In the genomic region with DNA sequence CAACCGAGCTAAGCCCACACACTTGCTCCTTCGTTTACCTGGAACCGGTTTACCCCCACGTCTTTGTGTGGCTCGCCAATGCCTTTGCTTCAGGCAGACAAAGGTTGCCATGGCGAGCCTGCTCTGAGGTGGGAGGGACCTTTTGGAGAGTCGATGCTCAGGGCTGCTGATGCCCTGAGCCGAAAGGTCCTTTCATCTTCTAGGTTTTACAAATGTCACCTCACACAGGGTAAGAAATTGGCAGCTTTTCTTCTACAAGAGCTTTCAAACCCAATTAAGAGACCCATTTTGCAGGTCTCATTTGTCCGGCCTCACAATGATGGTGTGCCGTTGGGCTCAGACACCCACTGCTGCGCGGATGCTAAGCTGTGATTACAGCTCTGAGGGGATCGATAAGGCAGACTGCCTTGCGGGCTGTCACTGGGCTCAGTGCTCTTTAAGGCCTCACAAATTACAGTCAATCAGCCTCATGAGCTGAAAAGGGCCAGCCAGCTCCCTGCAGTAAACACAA, we compare ENCODE assay signal across 8 mouse cellular contexts. TPM values are rescaled to one million over a fixed set of nuclear protein-coding genes. Genes with fewer than 3 reads are reported as not detected.
A peak's percentile ranks its signal among the peaks of the same experiment; 100 is the strongest.
DNase-seq lines count a peak whose midpoint lies in the region; ATAC-seq and TF ChIP-seq lines count a peak whose summit lies in the region.

No protein-coding gene starts in this region.

- peak; percentile 73 for ATAC-seq in embryonic facial prominence, embryonic 14.5 days (ENCODE audit: low read depth)
- ATAC-seq in limb, embryonic 14.5 days (ENCODE audit: low FRiP score, low read depth), result no peak
- no peak for ATAC-seq in stomach, embryonic 15.5 days (ENCODE audit: insufficient read depth, low FRiP score, low read depth)

- no peaks in the 10 kb centered on the region for H3K36me3 ChIP-seq in embryonic facial prominence, embryonic 14.5 days (ENCODE audit: control insufficient read depth, insufficient read depth, low read length)
- no peaks in the 10 kb centered on the region for H3K36me3 ChIP-seq in limb, embryonic 14.5 days (ENCODE audit: control insufficient read depth, insufficient read depth, low read length)
- no peaks in the 10 kb centered on the region for H3K36me3 ChIP-seq in stomach, embryonic 15.5 days
- H3K36me3 ChIP-seq in kidney, adult 2 months (ENCODE audit: control insufficient read depth, insufficient read depth, low read length), result no peaks in the 10 kb centered on the region

- H3K27me3 ChIP-seq in embryonic facial prominence, embryonic 14.5 days (replicated peaks; ENCODE audit: control insufficient read depth, insufficient read depth, low read length), result no peaks in the 10 kb centered on the region
- H3K27me3 ChIP-seq in limb, embryonic 14.5 days (ENCODE audit: control insufficient read depth, insufficient read depth, low read length), result no peaks in the 10 kb centered on the region
- no peaks in the 10 kb centered on the region for H3K27me3 ChIP-seq in stomach, embryonic 15.5 days (replicated peaks)
- no peaks in the 10 kb centered on the region for H3K27me3 ChIP-seq in kidney, adult 2 months (replicated peaks; ENCODE audit: control insufficient read depth, insufficient read depth, low read length)

- peaks cover 38% of the 10 kb centered on the region for H3K4me1 ChIP-seq in embryonic facial prominence, embryonic 14.5 days (ENCODE audit: control insufficient read depth, insufficient read depth, low read length)
- H3K4me1 ChIP-seq in limb, embryonic 14.5 days (ENCODE audit: control insufficient read depth, insufficient read depth, low read length), result peaks cover 36% of the 10 kb centered on the region
- H3K4me1 ChIP-seq in stomach, embryonic 15.5 days, result peaks cover 10% of the 10 kb centered on the region; the same call in 1 of the 2 replicates
- H3K4me1 ChIP-seq in kidney, adult 2 months (ENCODE audit: control insufficient read depth, insufficient read depth, low read length), result no peaks in the 10 kb centered on the region

- no peaks in the 10 kb centered on the region for H3K9me3 ChIP-seq in embryonic facial prominence, embryonic 14.5 days (ENCODE audit: control insufficient read depth, low read length)
- no peaks in the 10 kb centered on the region for H3K9me3 ChIP-seq in limb, embryonic 14.5 days (ENCODE audit: control insufficient read depth, low read length)
- H3K9me3 ChIP-seq in stomach, embryonic 15.5 days, result no peaks in the 10 kb centered on the region

- TF ChIP-seq POLR2A in limb, embryonic 14.5 days (IDR thresholded peaks at IDR 0.05; ENCODE audit: borderline replicate concordance, extremely low read depth, insufficient read depth, insufficient read length), result no peak
- no peak for TF ChIP-seq POLR2A in kidney, adult 2 months (IDR thresholded peaks at IDR 0.05; ENCODE audit: low read depth, low read length)

- H3K9ac ChIP-seq in embryonic facial prominence, embryonic 14.5 days (ENCODE audit: low read depth, low read length), result 0 out of 2 replicates have a peak overlapping the region, but pooled peaks have one; percentile 23
- 0 out of 2 replicates have a peak overlapping the region, but pooled peaks have one; percentile 4 for H3K9ac ChIP-seq in limb, embryonic 14.5 days (ENCODE audit: low read depth, low read length, severe bottlenecking)
- H3K9ac ChIP-seq in stomach, embryonic 15.5 days, result no peak overlapping the region

- H3K4me2 ChIP-seq in embryonic facial prominence, embryonic 14.5 days (ENCODE audit: low read depth, low read length), result peak overlapping the region; percentile 25; the same call in 1 of the 2 replicates
- H3K4me2 ChIP-seq in limb, embryonic 14.5 days (replicated peaks; ENCODE audit: low read depth, low read length, severe bottlenecking), result no peak overlapping the region
- H3K4me2 ChIP-seq in stomach, embryonic 15.5 days, result no peak overlapping the region

- peak; percentile 23 for DNase-seq in right cerebral cortex, adult 18-20 months
- DNase-seq in right cerebral cortex, postnatal 36 days (ENCODE audit: low spot score in 2 of 2), result no peak
- peak; percentile 84 for DNase-seq in embryonic facial prominence, embryonic 14.5 days (ENCODE audit: low spot score)
- no peak for DNase-seq in limb, embryonic 14.5 days (ENCODE audit: low spot score)
- DNase-seq in adrenal gland, postnatal 36 days, result no peak
- no peak for DNase-seq in ovary, adult 18-20 months (ENCODE audit: low spot score)
- no peak for DNase-seq in kidney, adult 2 months

- H3K4me3 ChIP-seq in embryonic facial prominence, embryonic 14.5 days (ENCODE audit: low read depth, low read length), result no peak overlapping the region
- no peak overlapping the region for H3K4me3 ChIP-seq in limb, embryonic 14.5 days (replicated peaks; ENCODE audit: low read length)
- no peak overlapping the region for H3K4me3 ChIP-seq in stomach, embryonic 15.5 days (replicated peaks)
- H3K4me3 ChIP-seq in kidney, adult 2 months (ENCODE audit: insufficient read depth, low read depth, low read length), result no peak overlapping the region

- WGBS in embryonic facial prominence, embryonic 14.5 days, result 12% methylated on average over 13 of the region's 14 CpGs
- 10% methylated on average over 14 of the region's 14 CpGs for WGBS in limb, embryonic 14.5 days
- WGBS in stomach, embryonic 15.5 days, result 19% methylated on average over 14 of the region's 14 CpGs
- WGBS in kidney, adult 2 months, result 46% methylated on average over 14 of the region's 14 CpGs

- no peak for TF ChIP-seq CTCF in kidney, adult 2 months (conservative IDR thresholded peaks at IDR 0.05; ENCODE audit: insufficient read depth, insufficient read length, low read depth, low read length)

- peak overlapping the region; percentile 81 for H3K27ac ChIP-seq in embryonic facial prominence, embryonic 14.5 days (replicated peaks; ENCODE audit: low read depth, low read length)
- peak overlapping the region; percentile 55 for H3K27ac ChIP-seq in limb, embryonic 14.5 days (replicated peaks; ENCODE audit: low read depth, low read length)
- H3K27ac ChIP-seq in stomach, embryonic 15.5 days, result peak overlapping the region; percentile 71
- H3K27ac ChIP-seq in kidney, adult 2 months (ENCODE audit: insufficient read depth, low read depth, low read length), result no peak overlapping the region

RNA-seq across cellular contexts. Expression of a gene that starts 29.9 kb away (rescaled TPM):
- polyA plus RNA-seq in embryonic facial prominence, embryonic 14.5 days (2014; fragmentation: Nextera tagmentation; extraction: Ambion mirVana), result 32.5 and 48.4 TPM in 2 replicates
- polyA plus RNA-seq in limb, embryonic 14.5 days (2012; rRNA removed), result 10.9 and 12.6 TPM in 2 replicates
- polyA plus RNA-seq in limb, embryonic 14.5 days (2014; fragmentation: Nextera tagmentation; extraction: Ambion mirVana), result 16.5 and 20.7 TPM in 2 replicates
- 48.5 and 57.0 TPM in 2 replicates for polyA plus RNA-seq in stomach, embryonic 15.5 days (2015; fragmentation: Nextera tagmentation; extraction: Ambion mirVana)
- total RNA-seq in adrenal gland, postnatal 36 days (2021), result 10 to 100 TPM; 46.6 to 59.1 TPM
- polyA plus RNA-seq in kidney, adult 2 months (2012; rRNA removed), result 96.2 and 103 TPM in 2 replicates

RNA-seq across cellular contexts. Expression of a gene that starts 59.3 kb away (rescaled TPM):
- polyA plus RNA-seq in embryonic facial prominence, embryonic 14.5 days (2014; fragmentation: Nextera tagmentation; extraction: Ambion mirVana), result 45.5 and 55.6 TPM in 2 replicates
- polyA plus RNA-seq in limb, embryonic 14.5 days (2012; rRNA removed), result 20.0 and 21.2 TPM in 2 replicates
- 43.2 and 46.5 TPM in 2 replicates for polyA plus RNA-seq in limb, embryonic 14.5 days (2014; fragmentation: Nextera tagmentation; extraction: Ambion mirVana)
- polyA plus RNA-seq in stomach, embryonic 15.5 days (2015; fragmentation: Nextera tagmentation; extraction: Ambion mirVana), result 54.1 and 54.4 TPM in 2 replicates
- 1 to 10 TPM; 3.4 to 3.7 TPM for total RNA-seq in adrenal gland, postnatal 36 days (2021)
- 0.10 and 0.28 TPM in 2 replicates for polyA plus RNA-seq in kidney, adult 2 months (2012; rRNA removed)

Comparison
In these comparisons a context has a peak if more than half of its experiments do, and no peak if none do; other contexts are left out.
1. DNase-seq: peak in right cerebral cortex, adult 18-20 months (single experiment) and embryonic facial prominence, embryonic 14.5 days (single experiment); none in right cerebral cortex, postnatal 36 days (0 of 2), limb, embryonic 14.5 days (single experiment), adrenal gland, postnatal 36 days (0 of 2), ovary, adult 18-20 months (single experiment) and kidney, adult 2 months (single experiment).
2. RNA of a gene that starts 59.3 kb away (polyA plus RNA-seq): 54.1 to 54.4 TPM in stomach, embryonic 15.5 days, 20.0 to 46.5 TPM in limb, embryonic 14.5 days and 45.5 to 55.6 TPM in embryonic facial prominence, embryonic 14.5 days; 0.10 to 0.28 TPM in kidney, adult 2 months; every median in the first group is over 10 times any median in the second.